Mouse (Mus musculus): ENCODE results near the gene Deup1.

DNA sequence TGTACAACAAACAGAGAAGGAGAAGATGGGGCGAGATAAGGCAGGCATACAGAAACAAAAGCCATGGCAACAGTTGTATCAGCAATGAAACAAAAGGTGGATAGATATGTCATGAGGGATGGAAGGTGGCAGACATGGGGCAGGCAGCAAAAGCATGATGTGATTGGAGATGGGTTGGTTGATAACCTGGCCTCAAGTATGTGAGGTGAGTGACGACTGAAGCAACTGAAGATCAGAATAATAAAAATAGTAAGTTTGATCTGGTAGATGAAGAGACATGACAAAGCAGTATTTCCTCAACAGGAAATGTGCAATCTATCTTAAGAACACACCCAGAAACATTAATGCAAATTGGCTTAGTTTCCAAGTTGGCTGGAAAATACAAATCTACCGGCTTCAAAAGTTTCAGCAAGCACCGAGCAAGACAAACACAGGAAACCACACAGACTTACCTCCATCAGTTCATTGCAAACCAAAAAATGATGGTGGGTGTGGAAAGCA is 77.2 kb downstream of the Deup1 start:
- TF ChIP-seq GATA1 (IDR thresholded peaks at IDR 0.05; ENCODE audit: low read length) (no peak), TAL1 (IDR thresholded peaks at IDR 0.05; ENCODE audit: low read length) (no peak)
